Mouse (Mus musculus): ENCODE results near the gene Abcf1. TPM values are rescaled to one million over a fixed set of nuclear protein-coding genes. Genes with fewer than 3 reads are reported as not detected.
A peak's percentile ranks its signal among the peaks of the same experiment; 100 is the strongest.
"Not testable (repeated sequence)": the region's sequence is repeated elsewhere in the genome, so short reads cannot be mapped to it uniquely, and the experiment has no call there.

The Abcf1 gene
- polyA plus RNA-seq, 1 experiment: 122 TPM

DNA sequence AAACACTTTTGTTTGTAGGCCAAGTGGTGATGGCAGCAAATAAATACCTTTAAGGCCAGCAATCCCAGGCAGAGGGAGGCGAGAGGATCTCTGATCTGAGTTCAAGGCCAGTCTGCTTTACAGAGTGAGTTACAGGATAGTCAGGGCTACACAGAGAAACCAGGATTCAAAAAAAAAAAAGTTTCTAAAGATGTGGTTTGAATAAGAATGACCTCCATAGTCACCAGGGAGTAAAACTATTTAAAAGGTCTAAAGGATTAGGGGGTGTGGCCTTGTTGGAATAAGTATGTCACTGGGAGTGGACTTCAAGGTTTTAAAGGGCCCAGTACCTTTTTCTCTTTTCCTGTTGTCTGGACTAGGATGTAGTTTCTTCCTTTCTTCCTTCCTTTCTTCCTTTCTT lies 29.6 kb downstream of the Abcf1 start:
- Histone ChIP-seq H3K27ac (ENCODE audit: control insufficient read depth, insufficient read depth, low read depth, low read length) (no peak overlapping the region), H3K4me3 (ENCODE audit: control insufficient read depth, low read depth, low read length) (no peak overlapping the region), H3K36me3 (ENCODE audit: control insufficient read depth, insufficient read depth, low read length) (no peaks in the 10 kb centered on the region), H3K27me3 (ENCODE audit: control insufficient read depth, insufficient read depth, low read length) (no peaks in the 10 kb centered on the region), H3K4me1 (ENCODE audit: control insufficient read depth, insufficient read depth, low read length) (no peaks in the 10 kb centered on the region)
- TF ChIP-seq CTCF (IDR thresholded peaks at IDR 0.05; ENCODE audit: control insufficient read depth, insufficient read depth, insufficient replicate concordance, low read depth, low read length): no peak
- TF ChIP-seq POLR2A (IDR thresholded peaks at IDR 0.05; ENCODE audit: control insufficient read depth, low read depth, low read length): no peak

DNA sequence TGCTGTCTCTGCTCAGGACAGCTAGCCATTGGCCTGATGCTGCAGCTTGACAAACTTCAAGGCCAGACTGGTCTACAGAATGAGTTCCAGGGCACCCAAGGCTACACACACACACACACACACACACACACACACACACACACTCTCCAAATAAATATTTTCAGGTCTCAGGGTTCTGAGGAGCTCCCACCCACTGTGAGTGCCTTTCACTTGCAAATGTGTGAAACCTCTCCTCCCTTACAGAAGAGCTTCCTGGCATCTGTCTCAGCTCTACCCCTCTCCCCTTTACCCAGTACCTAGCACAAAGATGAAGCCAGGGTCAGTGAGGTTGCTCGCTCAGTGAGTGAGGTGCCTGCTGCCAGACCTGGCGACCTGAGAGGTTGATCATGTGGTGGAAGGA lies 30.5 kb downstream of the Abcf1 start:
- Histone ChIP-seq H3K36me3 (ENCODE audit: control insufficient read depth, insufficient read depth, low read length) (no peaks in the 10 kb centered on the region), H3K27me3 (ENCODE audit: control insufficient read depth, insufficient read depth, low read length) (no peaks in the 10 kb centered on the region), H3K4me1 (ENCODE audit: control insufficient read depth, insufficient read depth, low read length) (no peaks in the 10 kb centered on the region), H3K27ac (ENCODE audit: control insufficient read depth, insufficient read depth, low read depth, low read length) (no peak overlapping the region), H3K4me3 (ENCODE audit: control insufficient read depth, low read depth, low read length) (no peak overlapping the region)
- TF ChIP-seq POLR2A (IDR thresholded peaks at IDR 0.05; ENCODE audit: control insufficient read depth, low read depth, low read length) (no peak), CTCF (IDR thresholded peaks at IDR 0.05; ENCODE audit: control insufficient read depth, insufficient read depth, insufficient replicate concordance, low read depth, low read length) (no peak)

DNA sequence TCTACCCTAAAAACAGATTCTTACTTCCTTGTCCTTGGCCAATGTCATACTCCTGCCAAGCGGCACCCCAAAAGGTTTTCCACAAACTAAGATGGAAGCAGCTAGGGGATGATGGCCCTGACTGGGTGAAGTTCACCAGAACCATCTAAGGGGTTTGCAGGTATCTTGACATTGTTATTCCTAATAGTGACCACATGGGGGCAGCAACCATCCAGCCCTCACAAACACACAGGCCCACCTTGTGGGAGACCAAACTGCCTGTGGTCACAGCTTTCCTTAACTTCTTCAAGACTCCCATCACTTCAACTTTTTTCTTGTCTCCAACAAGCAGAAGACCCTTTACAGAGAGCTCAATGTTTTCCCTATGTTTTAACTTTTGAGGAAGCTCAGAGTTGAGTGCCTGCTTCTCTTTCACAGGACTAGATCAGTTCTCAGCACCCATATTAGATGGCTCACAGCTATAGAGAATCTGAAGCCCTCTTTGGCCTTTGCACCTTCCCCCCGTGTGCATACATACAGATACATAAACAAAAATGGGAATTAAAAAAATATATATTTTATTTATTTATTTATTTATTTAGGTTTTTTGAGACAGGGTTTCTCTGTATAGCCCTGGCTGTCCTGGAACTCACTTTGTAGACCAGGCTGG lies 31.7 kb downstream of the Abcf1 start:
- H3K27me3 ChIP-seq (ENCODE audit: control insufficient read depth, insufficient read depth, low read length): no peaks in the 10 kb centered on the region
- peak; percentile 83; the same call in 1 of the 2 replicates for TF ChIP-seq CTCF (IDR thresholded peaks at IDR 0.05; ENCODE audit: control insufficient read depth, insufficient read depth, insufficient replicate concordance, low read depth, low read length)
- TF ChIP-seq POLR2A (IDR thresholded peaks at IDR 0.05; ENCODE audit: control insufficient read depth, low read depth, low read length): no peak
- no peak overlapping the region for H3K4me3 ChIP-seq (ENCODE audit: control insufficient read depth, low read depth, low read length)
- no peaks in the 10 kb centered on the region for H3K4me1 ChIP-seq (ENCODE audit: control insufficient read depth, insufficient read depth, low read length)
- no peaks in the 10 kb centered on the region for H3K36me3 ChIP-seq (ENCODE audit: control insufficient read depth, insufficient read depth, low read length)
- no peak overlapping the region for H3K27ac ChIP-seq (ENCODE audit: control insufficient read depth, insufficient read depth, low read depth, low read length)

- not testable (repeated sequence) for H3K36me3 ChIP-seq (ENCODE audit: control insufficient read depth, insufficient read depth, low read length); H3K4me1 ChIP-seq (ENCODE audit: control insufficient read depth, insufficient read depth, low read length); H3K27ac ChIP-seq (ENCODE audit: control insufficient read depth, insufficient read depth, low read depth, low read length); H3K27me3 ChIP-seq (ENCODE audit: control insufficient read depth, insufficient read depth, low read length)
- peak overlapping the region; percentile 37 for H3K4me3 ChIP-seq (ENCODE audit: control insufficient read depth, low read depth, low read length)
Measured at GRCm38 (mm10) chr17:35935763-35936162, 33.8 kb downstream of the Abcf1 start.

- peaks cover 1% of the 10 kb centered on the region; the same call in 1 of the 2 replicates for H3K36me3 ChIP-seq (ENCODE audit: control insufficient read depth, insufficient read depth, low read length)
- TF ChIP-seq CTCF (IDR thresholded peaks at IDR 0.05; ENCODE audit: control insufficient read depth, insufficient read depth, insufficient replicate concordance, low read depth, low read length) (no peak), POLR2A (IDR thresholded peaks at IDR 0.05; ENCODE audit: control insufficient read depth, low read depth, low read length) (no peak)
- H3K27ac ChIP-seq (ENCODE audit: control insufficient read depth, insufficient read depth, low read depth, low read length): no peak overlapping the region
Measured at GRCm38 (mm10) chr17:35932608-35933007, 37.0 kb downstream of the Abcf1 start.

DNA sequence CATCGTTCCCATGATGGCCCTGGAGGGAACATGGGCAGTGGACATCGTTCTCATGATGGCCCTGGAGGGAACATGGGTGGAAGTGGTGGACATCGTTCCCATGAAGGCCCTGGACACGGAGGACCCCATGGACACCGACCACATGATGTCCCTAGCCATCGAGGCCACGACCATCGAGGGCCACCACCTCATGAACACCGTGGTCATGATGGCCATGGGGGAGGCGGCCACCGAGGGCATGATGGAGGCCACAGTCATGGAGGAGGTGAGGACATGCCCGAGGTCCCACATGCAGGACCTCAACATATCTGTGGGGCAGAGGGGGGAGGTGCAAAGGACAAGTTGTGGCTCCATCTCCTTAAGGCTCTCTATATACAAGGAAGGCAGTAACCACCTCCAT lies 38.9 kb downstream of the Abcf1 start:
- TF ChIP-seq POLR2A (IDR thresholded peaks at IDR 0.05; ENCODE audit: control insufficient read depth, low read depth, low read length) (peak; percentile 10; the same call in 1 of the 2 replicates), CTCF (IDR thresholded peaks at IDR 0.05; ENCODE audit: control insufficient read depth, insufficient read depth, insufficient replicate concordance, low read depth, low read length) (no peak)
- H3K4me3 ChIP-seq (ENCODE audit: control insufficient read depth, low read depth, low read length): no peak overlapping the region
- no peaks in the 10 kb centered on the region for H3K4me1 ChIP-seq (ENCODE audit: control insufficient read depth, insufficient read depth, low read length)
- no peak overlapping the region for H3K27ac ChIP-seq (ENCODE audit: control insufficient read depth, insufficient read depth, low read depth, low read length)
- H3K27me3 ChIP-seq (ENCODE audit: control insufficient read depth, insufficient read depth, low read length): no peaks in the 10 kb centered on the region
- H3K36me3 ChIP-seq (ENCODE audit: control insufficient read depth, insufficient read depth, low read length): peaks cover 4% of the 10 kb centered on the region; the same call in 1 of the 2 replicates

More at GRCm38 (mm10) chr17:35932608-35933007, 37.0 kb downstream of the Abcf1 start:
- no peak overlapping the region for H3K4me3 ChIP-seq (ENCODE audit: control insufficient read depth, low read depth, low read length)
- H3K4me1 ChIP-seq (ENCODE audit: control insufficient read depth, insufficient read depth, low read length): no peaks in the 10 kb centered on the region
- H3K27me3 ChIP-seq (ENCODE audit: control insufficient read depth, insufficient read depth, low read length): no peaks in the 10 kb centered on the region

GRCm38 (mm10) chr17:35929534-35929933 lies 40.0 kb downstream of the Abcf1 start:
- Histone ChIP-seq H3K36me3 (ENCODE audit: control insufficient read depth, insufficient read depth, low read length) (peaks cover 4% of the 10 kb centered on the region; the same call in 1 of the 2 replicates), H3K4me3 (ENCODE audit: control insufficient read depth, low read depth, low read length) (no peak overlapping the region), H3K4me1 (ENCODE audit: control insufficient read depth, insufficient read depth, low read length) (no peaks in the 10 kb centered on the region), H3K27me3 (ENCODE audit: control insufficient read depth, insufficient read depth, low read length) (no peaks in the 10 kb centered on the region), H3K27ac (ENCODE audit: control insufficient read depth, insufficient read depth, low read depth, low read length) (no peak overlapping the region)
- TF ChIP-seq POLR2A (IDR thresholded peaks at IDR 0.05; ENCODE audit: control insufficient read depth, low read depth, low read length) (no peak), CTCF (IDR thresholded peaks at IDR 0.05; ENCODE audit: control insufficient read depth, insufficient read depth, insufficient replicate concordance, low read depth, low read length) (no peak)
